Mouse (Mus musculus) ES-E14 (cell line): ENCODE data around the gene Dtd1. TPM values are rescaled to one million over a fixed set of nuclear protein-coding genes. Genes with fewer than 3 reads are reported as not detected.
A peak's percentile ranks its signal among the peaks of the same experiment; 100 is the strongest.

Experiments used
- DNase-seq: peaks from one replicate; pipeline ENCODE4 v3.0.0-alpha.2; 2013; ENCODE audit warnings: low read depth, low spot score
- H3K27ac ChIP-seq: 2 replicates; pipeline ENCODE4 v1.5.1; 2012; ENCODE audit warnings: low read depth, mild to moderate bottlenecking, low read length, moderate library complexity, mixed read lengths; ENCODE audit not compliant: poor library complexity, insufficient read depth, severe bottlenecking
- H3K36me3 ChIP-seq: 2 replicates; pipeline ENCODE4 v1.6.1; 2012; ENCODE audit warnings: mild to moderate bottlenecking, low read length, moderate library complexity, mixed read lengths; ENCODE audit not compliant: control insufficient read depth, poor library complexity, insufficient read depth, severe bottlenecking
- H3K4me1 ChIP-seq, 2 experiments: fragments of 150-350 bp in 1 of 2; sonication (generic) in 1 of 2; 2 replicates each; pipeline ENCODE4 v1.6.1; 2012; ENCODE audit warnings: low read length in 2 of 2, mild to moderate bottlenecking in 1 of 2, mixed read lengths in 1 of 2; ENCODE audit not compliant: control insufficient read depth in 2 of 2, insufficient read depth in 2 of 2, poor library complexity in 1 of 2
- H3K4me3 ChIP-seq, 2 experiments: fragments of 150-350 bp in 1 of 2; sonication (generic) in 1 of 2; 2 replicates each; pipeline ENCODE4 v1.5.1; 2012; ENCODE audit warnings: low read length in 2 of 2, low read depth in 1 of 2, mild to moderate bottlenecking in 1 of 2, mixed read lengths in 1 of 2; ENCODE audit not compliant: insufficient read depth in 1 of 2, poor library complexity in 1 of 2, severe bottlenecking in 1 of 2
- H3K9ac ChIP-seq: 2 replicates; pipeline ENCODE4 v1.6.1; 2012; ENCODE audit warnings: low read depth, mild to moderate bottlenecking, low read length, mixed read lengths; ENCODE audit not compliant: poor library complexity, insufficient read depth, severe bottlenecking
- H3K9me3 ChIP-seq: fragments of 150-350 bp; sonication (generic); 2 replicates; pipeline ENCODE4 v1.6.1; 2012; ENCODE audit warnings: low read depth, mild to moderate bottlenecking, low read length; ENCODE audit not compliant: control insufficient read depth, insufficient read depth
- CHD2 ChIP-seq: IDR thresholded peaks from 2 replicates; pipeline ENCODE4 v1.6.1; 2014; ENCODE audit warnings: mild to moderate bottlenecking, low read depth, low read length, inconsistent platforms
- HCFC1 ChIP-seq: IDR thresholded peaks from 2 replicates; pipeline ENCODE4 v1.6.1; 2012; ENCODE audit warnings: low read length, inconsistent platforms, borderline replicate concordance; ENCODE audit not compliant: insufficient read depth
- MAFK ChIP-seq: IDR thresholded peaks from 2 replicates; pipeline ENCODE4 v1.6.1; 2014; ENCODE audit warnings: mild to moderate bottlenecking, low read depth, low read length, inconsistent platforms; ENCODE audit not compliant: insufficient read depth
- ZC3H11A ChIP-seq: IDR thresholded peaks from 2 replicates; pipeline ENCODE4 v1.6.1; 2012; ENCODE audit warnings: low read depth, mild to moderate bottlenecking, inconsistent platforms, low read length, borderline replicate concordance
- ZNF384 ChIP-seq: IDR thresholded peaks from 2 replicates; pipeline ENCODE4 v1.6.1; 2012; ENCODE audit warnings: low read depth, low read length, inconsistent platforms
- in situ Hi-C, 2 experiments: fragments of 600-800 bp; cut with MboI; formaldehyde crosslinking; loops; one replicate each; pipeline ENCODE4 v1.15.1; 2025; ENCODE audit warnings: low sequenced_read_pairs in 2 of 2, inconsistent platforms in 1 of 2; ENCODE audit not compliant: unreplicated experiment in 2 of 2
- total RNA-seq: library from RNA; depleted of rRNA; stranded (reverse); fragments of 300-350 nt; gene quantifications from 2 replicates; pipeline ENCODE4 v1.2.3, GENCODE M21; 2012

The Dtd1 gene
- total RNA-seq, 1 experiment, result 21.2 TPM

- no peaks in the 10 kb centered on the region for H3K36me3 ChIP-seq
- no peak for DNase-seq
- H3K27ac ChIP-seq, result no peak overlapping the region
- no peaks in the 10 kb centered on the region for H3K9me3 ChIP-seq
- no peak overlapping the region for H3K9ac ChIP-seq
- in situ Hi-C loops, result no loop called here
- peaks cover 6 to 26% of the 10 kb centered on the region in 2 experiments; a peak in 3 of 4 replicates for H3K4me1 ChIP-seq
- no peak for TF ChIP-seq HCFC1
- no peak for TF ChIP-seq MAFK
- no peak for TF ChIP-seq ZC3H11A
- no peak for TF ChIP-seq CHD2
- no peak for TF ChIP-seq ZNF384
- H3K4me3 ChIP-seq, result no peak overlapping the region
These were observed 119.6 kb downstream of the Dtd1 start for GRCm38 (mm10) chr2:144719294-144719693.

- Histone ChIP-seq H3K9ac (no peak overlapping the region), H3K27ac (no peak overlapping the region), H3K36me3 (no peaks in the 10 kb centered on the region), H3K9me3 (no peaks in the 10 kb centered on the region), H3K4me1 (peaks cover 3 to 24% of the 10 kb centered on the region in 2 experiments; a peak in 3 of 4 replicates), H3K4me3 (no peak overlapping the region)
- in situ Hi-C loops, result no loop called here
- no peak for TF ChIP-seq ZNF384
- no peak for DNase-seq
These were observed 120.0 kb downstream of the Dtd1 start for GRCm38 (mm10) chr2:144719718-144720117.

- Histone ChIP-seq H3K4me3 (no peak overlapping the region), H3K9me3 (no peaks in the 10 kb centered on the region), H3K36me3 (no peaks in the 10 kb centered on the region), H3K9ac (no peak overlapping the region), H3K4me1 (peaks cover 3 to 25% of the 10 kb centered on the region in 2 experiments; a peak in 3 of 4 replicates), H3K27ac (no peak overlapping the region)
- in situ Hi-C loops, result no loop called here
- no peak for DNase-seq
- TF ChIP-seq HCFC1 (no peak), CHD2 (no peak), ZNF384 (no peak), ZC3H11A (no peak), MAFK (no peak)
These were observed 120.8 kb downstream of the Dtd1 start for GRCm38 (mm10) chr2:144720407-144720959.

DNA sequence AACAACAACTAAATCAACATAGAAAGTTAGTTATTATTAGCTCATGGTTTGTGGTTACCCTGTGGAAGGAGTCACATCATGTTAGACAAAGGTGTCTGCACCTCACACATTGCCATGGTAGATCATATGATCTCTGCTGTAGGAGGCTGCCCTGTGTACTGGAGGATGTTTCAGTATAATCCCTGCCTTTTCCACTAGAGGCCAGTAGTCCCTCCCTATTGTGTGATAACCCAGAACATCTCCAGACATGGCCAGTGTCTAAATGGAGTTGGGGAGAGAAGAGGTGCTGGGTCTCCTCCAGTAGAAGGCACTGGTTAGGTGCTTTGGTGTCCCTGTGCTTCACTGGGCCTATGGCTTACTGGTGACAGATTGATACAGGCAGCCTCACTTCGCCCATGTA is 125.0 kb downstream of the Dtd1 start:
- H3K36me3 ChIP-seq, result no peaks in the 10 kb centered on the region
- in situ Hi-C loops, result no loop called here
- TF ChIP-seq HCFC1 (no peak), ZC3H11A (no peak), CHD2 (no peak), ZNF384 (no peak), MAFK (no peak)
- no peaks in the 10 kb centered on the region for H3K9me3 ChIP-seq
- H3K27ac ChIP-seq, result no peak overlapping the region
- H3K4me1 ChIP-seq, result peaks cover 0 to 8% of the 10 kb centered on the region in 2 experiments; a peak in 1 of 4 replicates
- H3K4me3 ChIP-seq, result no peak overlapping the region
- no peak overlapping the region for H3K9ac ChIP-seq
- DNase-seq, result peak; percentile 33

GRCm38 (mm10) chr2:144727136-144727535 is 127.4 kb downstream of the Dtd1 start:
- Histone ChIP-seq H3K27ac (no peak overlapping the region), H3K36me3 (no peaks in the 10 kb centered on the region), H3K9me3 (no peaks in the 10 kb centered on the region), H3K9ac (no peak overlapping the region), H3K4me3 (no peak overlapping the region), H3K4me1 (peaks cover 0 to 2% of the 10 kb centered on the region in 2 experiments; a peak in 1 of 4 replicates)
- no peak for DNase-seq
- in situ Hi-C loops, result no loop called here
- TF ChIP-seq CHD2 (no peak), ZNF384 (no peak)
